Mouse (Mus musculus): ENCODE measurements around the gene Pabpc1l. TPM values are rescaled to one million over a fixed set of nuclear protein-coding genes. Genes with fewer than 3 reads are reported as not detected.

The Pabpc1l gene
- polyA plus RNA-seq, 1 experiment from 2014 or later = 0.39 TPM

DNA sequence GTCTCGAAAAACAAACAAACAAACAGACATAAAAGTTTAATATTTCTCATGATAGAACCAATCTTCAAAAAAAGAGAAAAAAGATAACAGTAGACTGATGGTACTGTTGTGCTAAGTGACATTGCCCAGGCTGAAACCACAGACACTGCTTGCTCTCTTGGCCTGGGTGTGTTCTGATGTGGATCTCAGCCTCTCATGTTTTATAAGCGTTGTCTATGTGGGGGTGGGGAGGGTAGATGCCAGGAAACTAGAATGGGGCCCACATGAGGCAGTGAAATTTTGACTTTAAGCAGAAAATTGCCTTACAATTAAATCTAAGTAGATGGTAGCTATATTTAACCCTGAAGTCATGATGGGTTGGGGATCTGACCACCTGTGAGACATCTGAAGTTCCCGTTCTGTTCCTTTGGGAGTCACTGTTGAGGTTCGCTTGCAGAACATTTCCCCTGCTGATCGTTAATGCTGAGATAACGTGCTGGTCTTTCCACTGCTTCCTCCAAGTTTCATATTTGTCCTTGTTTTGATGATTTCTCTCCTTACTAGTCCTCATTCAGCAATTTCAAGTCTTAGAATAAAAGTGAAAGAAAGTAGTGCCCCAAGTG lies 62.3 kb downstream of the Pabpc1l start:
- no peak overlapping the region for H3K9ac ChIP-seq
- H3K36me3 ChIP-seq = peaks cover 73% of the 10 kb centered on the region
- H3K4me1 ChIP-seq (replicated peaks) = 0 out of 2 replicates have a peak, but pooled peaks cover 3% of the 10 kb centered on the region
- no peaks in the 10 kb centered on the region for H3K9me3 ChIP-seq (replicated peaks)
- no peak overlapping the region for H3K4me3 ChIP-seq (replicated peaks)
- H3K27ac ChIP-seq = no peak overlapping the region
- ATAC-seq (ENCODE audit: low read depth) (no peak), DNase-seq (no peak)
- no peak overlapping the region for H3K4me2 ChIP-seq
- H3K27me3 ChIP-seq = no peaks in the 10 kb centered on the region
- WGBS (ENCODE audit: insufficient replicate concordance) = 59% methylated on average over 6 of the region's 6 CpGs

DNA sequence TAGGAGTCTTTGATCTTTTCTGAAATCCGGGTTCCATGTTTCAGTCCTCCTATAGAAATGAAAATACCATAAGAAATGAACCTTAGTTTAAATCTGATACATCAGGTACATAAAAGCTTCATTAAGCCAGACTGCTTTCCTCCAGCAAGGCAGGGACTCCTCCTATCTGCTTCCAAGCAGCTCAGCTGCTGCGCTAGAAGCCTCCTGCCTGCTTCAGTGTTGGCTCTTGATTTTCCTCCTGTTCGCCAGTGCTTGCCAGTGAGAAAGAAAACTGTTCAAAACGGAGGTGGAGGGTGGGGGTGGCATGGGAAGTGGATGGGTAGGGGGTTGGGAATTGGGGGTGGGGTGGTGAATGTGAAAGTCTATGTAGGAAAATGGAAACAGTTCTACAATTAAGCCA lies 64.3 kb downstream of the Pabpc1l start:
- Histone ChIP-seq H3K4me3 (replicated peaks) (no peak overlapping the region), H3K27me3 (no peaks in the 10 kb centered on the region), H3K4me1 (replicated peaks) (0 out of 2 replicates have a peak, but pooled peaks cover 3% of the 10 kb centered on the region), H3K4me2 (no peak overlapping the region), H3K36me3 (peaks cover 63% of the 10 kb centered on the region), H3K27ac (no peak overlapping the region), H3K9me3 (replicated peaks) (no peaks in the 10 kb centered on the region), H3K9ac (no peak overlapping the region)
- ATAC-seq (ENCODE audit: low read depth) (no peak), DNase-seq (no peak)
- WGBS (ENCODE audit: insufficient replicate concordance) = 81% methylated on average over 4 of the region's 4 CpGs

- Histone ChIP-seq H3K9me3 (replicated peaks) (no peaks in the 10 kb centered on the region), H3K27me3 (no peaks in the 10 kb centered on the region), H3K27ac (no peak overlapping the region), H3K36me3 (peaks cover 51% of the 10 kb centered on the region), H3K4me1 (replicated peaks) (no peaks in the 10 kb centered on the region), H3K4me2 (no peak overlapping the region), H3K9ac (no peak overlapping the region), H3K4me3 (replicated peaks) (no peak overlapping the region)
- ATAC-seq (ENCODE audit: low read depth) = no peak
- no peak for DNase-seq
- WGBS (ENCODE audit: insufficient replicate concordance) = 55% methylated on average over 7 of the region's 7 CpGs
These were observed 68.9 kb downstream of the Pabpc1l start for GRCm38 (mm10) chr2:164094152-164094551.

DNA sequence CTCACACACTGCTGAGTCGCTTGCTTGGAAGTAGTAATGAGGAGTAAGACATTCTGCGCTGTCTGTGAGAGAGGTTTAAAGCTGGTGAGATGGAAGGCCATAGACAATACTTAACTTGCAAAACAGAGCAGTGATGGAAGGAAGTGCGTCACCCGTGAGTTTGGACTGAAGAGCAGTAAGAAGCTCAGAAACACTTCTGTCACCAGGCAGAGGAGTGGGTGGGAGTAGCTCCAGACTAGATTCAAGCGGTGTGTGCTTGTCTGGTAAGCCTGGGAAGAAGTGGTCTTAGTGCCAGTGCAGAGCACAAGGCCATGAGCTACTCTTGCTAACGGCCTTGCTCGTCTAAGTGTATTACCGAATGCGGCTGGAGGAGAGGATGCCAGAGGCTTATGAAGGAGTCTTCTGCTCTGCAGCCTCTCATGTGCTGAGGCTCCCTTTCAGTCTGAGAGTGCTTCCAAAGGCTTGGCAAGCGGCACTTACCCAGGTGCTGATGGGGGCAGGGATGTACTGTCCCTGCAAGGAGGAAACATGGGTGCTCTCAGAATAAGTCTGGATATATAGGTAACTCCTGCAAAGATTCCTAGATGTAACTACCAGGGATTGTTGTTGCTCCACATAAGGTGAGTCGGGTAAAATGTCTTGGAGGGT lies 73.5 kb downstream of the Pabpc1l start:
- no peak overlapping the region for H3K4me2 ChIP-seq
- DNase-seq (no peak), ATAC-seq (ENCODE audit: low read depth) (no peak)
- H3K9me3 ChIP-seq (replicated peaks) = no peaks in the 10 kb centered on the region
- no peak overlapping the region for H3K27ac ChIP-seq
- no peak overlapping the region for H3K9ac ChIP-seq
- H3K27me3 ChIP-seq = no peaks in the 10 kb centered on the region
- 87% methylated on average over 11 of the region's 11 CpGs for WGBS (ENCODE audit: insufficient replicate concordance)
- peaks cover 68% of the 10 kb centered on the region for H3K36me3 ChIP-seq
- no peak overlapping the region for H3K4me3 ChIP-seq (replicated peaks)
- no peaks in the 10 kb centered on the region for H3K4me1 ChIP-seq (replicated peaks)

Other genes with a start within 250 kb of the Pabpc1l start
- 0.09 and 0.13 TPM in 2 replicates for gene Ccn5, start 204.6 kb upstream of the Pabpc1l start, polyA plus RNA-seq (2015; fragmentation: Nextera tagmentation; extraction: Ambion mirVana)
- not detected in 2 replicates for gene Kcnk15, start 171.8 kb upstream of the Pabpc1l start, polyA plus RNA-seq (2015; fragmentation: Nextera tagmentation; extraction: Ambion mirVana)
- 0.13 and 0.15 TPM in 2 replicates for gene Rims4, start 106.8 kb upstream of the Pabpc1l start, polyA plus RNA-seq (2015; fragmentation: Nextera tagmentation; extraction: Ambion mirVana)
- gene Ywhab, start 30.5 kb upstream of the Pabpc1l start, polyA plus RNA-seq (2015; fragmentation: Nextera tagmentation; extraction: Ambion mirVana) = 130 and 151 TPM in 2 replicates
- gene Stk4, start 44.9 kb downstream of the Pabpc1l start, polyA plus RNA-seq (2015; fragmentation: Nextera tagmentation; extraction: Ambion mirVana) = 14.8 and 17.9 TPM in 2 replicates
- 26.1 and 28.6 TPM in 2 replicates for gene Tomm34, start 45.7 kb downstream of the Pabpc1l start, polyA plus RNA-seq (2015; fragmentation: Nextera tagmentation; extraction: Ambion mirVana)
- gene Kcns1, start 145.7 kb downstream of the Pabpc1l start, polyA plus RNA-seq (2015; fragmentation: Nextera tagmentation; extraction: Ambion mirVana) = not detected in 2 replicates
- gene Wfdc5, start 157.3 kb downstream of the Pabpc1l start, polyA plus RNA-seq (2015; fragmentation: Nextera tagmentation; extraction: Ambion mirVana) = not detected in 2 replicates
- not detected in 2 replicates for gene Wfdc12, start 165.2 kb downstream of the Pabpc1l start, polyA plus RNA-seq (2015; fragmentation: Nextera tagmentation; extraction: Ambion mirVana)
- not detected in 2 replicates for gene Wfdc15a, start 174.7 kb downstream of the Pabpc1l start, polyA plus RNA-seq (2015; fragmentation: Nextera tagmentation; extraction: Ambion mirVana)
- gene Wfdc15b, start 196.2 kb downstream of the Pabpc1l start, polyA plus RNA-seq (2015; fragmentation: Nextera tagmentation; extraction: Ambion mirVana) = 0.34 TPM in 1 of 2 replicates, not detected in the other
- not detected in 2 replicates for gene Svs2, start 213.0 kb downstream of the Pabpc1l start, polyA plus RNA-seq (2015; fragmentation: Nextera tagmentation; extraction: Ambion mirVana)
- not detected in 2 replicates for gene Svs3b, start 231.2 kb downstream of the Pabpc1l start, polyA plus RNA-seq (2015; fragmentation: Nextera tagmentation; extraction: Ambion mirVana)

All from liver, embryonic 13.5 days (tissue).